Mouse (Mus musculus): Measurements from ENCODE around the gene Eif2a. TPM values are rescaled to one million over a fixed set of nuclear protein-coding genes. Genes with fewer than 3 reads are reported as not detected.
"Not testable (repeated sequence)": the region's sequence is repeated elsewhere in the genome, so short reads cannot be mapped to it uniquely, and the experiment has no call there.

Gene Eif2a
- polyA plus RNA-seq, 1 experiment from 2014 or later = 47.2 TPM

GRCm38 (mm10) chr3:58582788-58583426, 57.3 kb downstream of the Eif2a start:
- Histone ChIP-seq H3K27me3 (no peaks in the 10 kb centered on the region), H3K9ac (no peak overlapping the region), H3K4me1 (peaks cover 7% of the 10 kb centered on the region), H3K4me3 (no peak overlapping the region), H3K9me3 (replicated peaks) (no peaks in the 10 kb centered on the region), H3K4me2 (replicated peaks) (no peak overlapping the region), H3K27ac (no peak overlapping the region), H3K36me3 (peaks cover 23% of the 10 kb centered on the region)
- ATAC-seq (ENCODE audit: low FRiP score) = no peak
- 92% methylated on average over 5 of the region's 5 CpGs for WGBS

DNA sequence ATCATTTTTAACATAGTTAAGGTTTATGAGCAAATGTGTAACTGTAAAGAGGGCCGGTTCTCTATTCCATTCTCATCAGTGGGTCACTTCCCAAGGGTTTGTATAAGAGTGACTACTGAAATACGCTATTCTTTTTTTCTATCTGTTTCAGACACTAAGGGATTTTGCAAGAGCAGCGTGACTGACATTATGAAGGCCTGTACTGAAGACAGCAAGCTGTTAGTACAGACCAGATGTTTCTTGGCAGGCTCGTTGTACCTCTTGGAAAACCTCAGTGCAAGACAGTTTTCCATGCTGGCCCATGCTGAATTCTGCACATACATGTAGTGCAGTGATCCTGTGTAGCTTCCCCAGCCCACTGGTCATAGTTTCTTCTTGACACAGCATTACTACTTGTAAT, 64.9 kb downstream of the Eif2a start:
- H3K9ac ChIP-seq; H3K4me1 ChIP-seq; H3K27me3 ChIP-seq; H3K27ac ChIP-seq; ATAC-seq (ENCODE audit: low FRiP score); H3K4me3 ChIP-seq; H3K9me3 ChIP-seq (replicated peaks); H3K4me2 ChIP-seq (replicated peaks): not testable (repeated sequence)
- H3K36me3 ChIP-seq = peaks cover 43% of the 10 kb centered on the region
- WGBS = 95% methylated on average over 4 of the region's 4 CpGs

GRCm38 (mm10) chr3:58592666-58593065, 67.0 kb downstream of the Eif2a start:
- H3K27me3 ChIP-seq; H3K4me2 ChIP-seq (replicated peaks); H3K27ac ChIP-seq; H3K9me3 ChIP-seq (replicated peaks); H3K9ac ChIP-seq; H3K4me1 ChIP-seq; H3K4me3 ChIP-seq; ATAC-seq (ENCODE audit: low FRiP score): not testable (repeated sequence)
- WGBS = 78% methylated on average over 7 of the region's 7 CpGs
- H3K36me3 ChIP-seq = peaks cover 31% of the 10 kb centered on the region

- Histone ChIP-seq H3K36me3 (peaks cover 30% of the 10 kb centered on the region), H3K27ac (no peak overlapping the region), H3K4me2 (replicated peaks) (no peak overlapping the region), H3K27me3 (no peaks in the 10 kb centered on the region), H3K9me3 (replicated peaks) (no peaks in the 10 kb centered on the region), H3K9ac (no peak overlapping the region), H3K4me1 (no peaks in the 10 kb centered on the region), H3K4me3 (no peak overlapping the region)
- 36% methylated on average over 5 of the region's 5 CpGs for WGBS
- no peak for ATAC-seq (ENCODE audit: low FRiP score)
Observed at GRCm38 (mm10) chr3:58593623-58594022, 68.0 kb downstream of the Eif2a start.

Other genes starting within 250 kb of the Eif2a start
- 17.0 and 18.9 TPM in 2 replicates for gene Tsc22d2, start 111.1 kb upstream of the Eif2a start, polyA plus RNA-seq (2016; fragmentation: Nextera tagmentation; extraction: Ambion mirVana)
- 123 and 134 TPM in 2 replicates for gene Serp1, start 71 bp downstream of the Eif2a start, polyA plus RNA-seq (2016; fragmentation: Nextera tagmentation; extraction: Ambion mirVana)
- 21.3 and 21.8 TPM in 2 replicates for gene Selenot, start 50.8 kb downstream of the Eif2a start, polyA plus RNA-seq (2016; fragmentation: Nextera tagmentation; extraction: Ambion mirVana)
- gene Erich6, start 111.4 kb downstream of the Eif2a start, polyA plus RNA-seq (2016; fragmentation: Nextera tagmentation; extraction: Ambion mirVana) = 0.10 and 0.15 TPM in 2 replicates
- gene Siah2, start 166.6 kb downstream of the Eif2a start, polyA plus RNA-seq (2016; fragmentation: Nextera tagmentation; extraction: Ambion mirVana) = 7.6 and 7.8 TPM in 2 replicates